Mouse (Mus musculus): ENCODE results near the gene Slc17a5.

- TF ChIP-seq POLR2A (IDR thresholded peaks at IDR 0.05; ENCODE audit: low read depth, low read length) (no peak), CTCF (IDR thresholded peaks at IDR 0.05; ENCODE audit: borderline replicate concordance, insufficient read depth, low read length) (no peak)
These were observed 61.6 kb downstream of the Slc17a5 start for GRCm38 (mm10) chr9:78526206-78526605.
